Mouse (Mus musculus): ENCODE results near the gene Map4k4.

GRCm38 (mm10) chr1:39972411-39972810 lies 71.7 kb downstream of the Map4k4 start:
- TF ChIP-seq FLI1 (IDR thresholded peaks at IDR 0.05; ENCODE audit: low read length) (no peak), GATA1 (IDR thresholded peaks at IDR 0.05; ENCODE audit: borderline replicate concordance, low read length) (no peak)

Data from megakaryocyte, embryonic 14.5 days (primary cell).